Mouse (Mus musculus) testis, postnatal 14 days (tissue): ENCODE measurements at regions not wholly inside any gene's neighbourhood (a gene's known extent, or its start where the extent isn't known, plus 50 kb on each side); places are given as distances from the start of the nearest gene placed in this dataset.

ENCODE experiments used
- DNase-seq: peaks from one replicate; pipeline ENCODE4 v3.0.0; 2021; ENCODE audit warnings: low spot score

GRCm38 (mm10) chr4:56157521-56158065 lies 582.3 kb upstream of the Gm26657 start:
- no peak for DNase-seq

DNA sequence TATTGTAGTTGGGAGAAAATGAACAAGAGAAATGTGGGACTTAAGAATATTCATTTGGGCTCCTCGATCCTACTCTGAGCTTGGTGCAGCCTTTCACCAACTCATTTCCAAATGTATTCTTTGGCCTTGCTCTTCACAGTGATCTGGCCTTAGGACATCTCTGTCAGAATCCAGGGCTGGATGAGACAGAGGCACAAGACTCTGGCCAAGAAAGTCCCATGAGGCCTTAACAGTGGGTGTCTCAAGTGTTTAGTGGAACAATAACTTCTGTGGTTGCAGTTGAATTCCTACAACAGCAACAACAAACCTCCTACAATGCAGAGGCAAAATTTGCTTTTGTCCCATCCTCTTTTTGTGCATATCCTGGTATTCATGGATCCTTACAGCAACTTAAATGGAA lies 589.2 kb upstream of the Gm26657 start:
- DNase-seq: no peak

DNA sequence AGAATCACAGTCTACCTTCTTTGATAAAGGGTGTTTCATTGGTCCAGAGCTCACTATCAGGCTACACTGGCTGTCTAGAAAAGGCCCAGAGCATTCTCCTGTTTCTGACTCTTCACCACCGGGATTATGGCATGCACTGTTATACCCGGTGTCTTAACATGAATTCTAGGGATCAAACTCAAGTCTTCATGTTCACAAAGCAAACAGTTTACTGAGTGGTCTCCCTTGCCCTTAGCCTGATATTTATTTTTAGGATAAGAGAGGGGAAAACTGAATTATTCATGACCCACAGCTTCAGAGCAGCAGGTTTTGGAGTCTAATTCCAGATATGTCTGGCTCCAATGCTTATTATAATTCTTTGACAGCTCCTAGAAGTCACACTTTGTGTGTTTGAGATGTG lies 596.0 kb upstream of the Gm26657 start:
- DNase-seq: no peak

- no peak for DNase-seq
Measured at GRCm38 (mm10) chr4:56136837-56137236, 603.0 kb upstream of the Gm26657 start.

DNA sequence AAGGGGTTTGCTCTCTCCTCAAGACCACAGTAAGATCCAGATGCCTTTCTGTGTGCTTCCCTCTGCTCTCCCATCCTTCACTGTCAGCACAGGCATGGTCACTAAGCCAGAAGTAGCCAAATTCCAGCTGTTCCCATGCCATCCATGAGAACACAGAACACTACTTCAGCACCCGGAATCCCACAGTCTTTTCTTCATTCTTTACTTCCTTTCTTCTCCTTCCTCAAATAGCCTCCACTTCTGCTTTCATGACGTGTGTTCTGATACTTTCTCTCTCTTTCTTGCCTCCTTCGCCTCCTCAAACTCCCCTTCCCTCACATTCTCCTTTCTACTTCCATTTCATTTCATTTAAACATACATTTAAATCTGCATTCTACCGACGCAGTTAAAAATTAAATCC lies 602.1 kb upstream of the Klf4 start:
- DNase-seq: no peak

GRCm38 (mm10) chr4:56127730-56128482 lies 595.6 kb upstream of the Klf4 start:
- DNase-seq: no peak

- no peak for DNase-seq
Measured at GRCm38 (mm10) chr4:56124515-56124914, 592.2 kb upstream of the Klf4 start.

- no peak for DNase-seq
Measured at GRCm38 (mm10) chr4:56122198-56122597, 589.9 kb upstream of the Klf4 start.

DNA sequence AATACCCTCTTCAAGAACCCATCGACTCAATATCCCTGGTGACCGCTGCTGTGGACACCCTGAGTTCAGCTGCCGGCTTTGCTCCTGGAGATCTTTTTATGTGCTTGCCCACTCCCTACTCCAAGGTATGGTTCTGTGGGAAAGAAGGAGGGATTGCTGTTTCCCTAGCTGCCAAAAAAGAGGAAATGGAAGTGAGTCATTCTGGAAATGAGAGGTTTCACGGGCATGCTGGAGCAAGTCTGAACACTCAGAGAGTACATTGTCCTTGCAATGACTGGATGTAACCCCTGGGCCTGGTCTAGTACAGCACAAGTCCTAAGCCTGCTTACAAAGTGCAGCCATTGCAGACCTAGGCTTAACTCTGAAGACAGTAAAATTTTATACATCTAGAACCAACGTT lies 589.4 kb upstream of the Klf4 start:
- no peak for DNase-seq

GRCm38 (mm10) chr4:56120357-56120756 lies 588.1 kb upstream of the Klf4 start:
- no peak for DNase-seq

- DNase-seq: peak; percentile 87
Measured at GRCm38 (mm10) chr4:56113701-56114196, 581.5 kb upstream of the Klf4 start.

DNA sequence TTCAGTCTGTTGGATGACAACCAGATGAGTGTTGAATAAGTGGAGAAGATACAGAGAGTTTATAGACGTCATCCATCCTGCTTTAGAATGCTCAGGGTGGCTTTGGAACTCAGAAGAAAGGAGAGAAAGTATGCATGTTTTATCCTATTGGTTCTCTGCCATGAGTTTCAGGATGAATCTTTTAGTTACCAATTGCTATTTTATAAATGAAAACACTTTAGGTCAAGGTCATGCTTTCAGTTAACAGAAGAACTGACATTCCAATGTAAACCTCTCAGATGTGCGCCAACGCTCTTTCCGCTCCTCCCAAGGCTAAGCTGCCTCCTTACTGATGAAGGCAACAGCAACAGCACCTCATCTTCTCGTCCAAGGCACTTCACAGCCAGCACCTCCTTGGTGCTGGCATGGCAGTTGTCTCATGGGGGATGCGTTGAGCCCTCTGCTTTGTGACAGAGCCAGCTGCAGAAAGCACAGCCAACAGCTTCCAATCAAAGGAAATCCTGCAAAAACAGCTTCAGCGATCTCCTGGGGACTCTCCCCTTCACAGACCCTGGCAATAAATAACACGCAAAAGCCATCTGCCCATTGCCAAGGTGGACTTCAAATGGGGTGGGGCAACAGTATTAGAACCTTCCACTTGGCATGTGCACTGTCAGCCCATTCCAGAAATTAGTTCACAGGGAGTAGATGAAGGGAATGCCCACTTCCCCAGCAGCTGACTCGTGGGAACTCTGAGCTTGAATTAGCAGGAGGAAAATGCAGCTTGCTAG lies 580.9 kb upstream of the Klf4 start:
- peak; percentile 15 for DNase-seq

GRCm38 (mm10) chr4:56106962-56107361 lies 574.7 kb upstream of the Klf4 start:
- no peak for DNase-seq

DNA sequence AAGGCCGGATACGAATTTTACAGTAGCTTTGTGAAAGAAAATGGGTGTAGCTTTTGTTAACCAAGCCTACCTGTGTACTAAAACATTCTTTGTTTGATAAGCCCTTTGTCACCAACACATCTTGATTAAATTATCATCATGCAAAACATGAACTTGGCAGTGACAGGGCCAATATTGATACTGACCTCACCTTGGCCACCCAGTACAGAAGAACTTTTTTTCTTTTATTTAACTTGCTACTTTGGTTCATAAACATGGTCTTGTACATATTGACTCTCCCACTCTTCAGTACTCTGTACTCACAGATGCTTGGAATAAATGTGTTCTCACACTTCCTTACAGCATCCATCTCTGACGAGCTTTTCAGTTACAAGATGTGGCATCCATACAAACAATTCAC lies 570.0 kb upstream of the Klf4 start:
- no peak for DNase-seq

- no peak for DNase-seq
Measured at GRCm38 (mm10) chr4:56090796-56091195, 558.5 kb upstream of the Klf4 start.

- no peak for DNase-seq
Measured at GRCm38 (mm10) chr4:56088701-56089100, 556.4 kb upstream of the Klf4 start.

DNA sequence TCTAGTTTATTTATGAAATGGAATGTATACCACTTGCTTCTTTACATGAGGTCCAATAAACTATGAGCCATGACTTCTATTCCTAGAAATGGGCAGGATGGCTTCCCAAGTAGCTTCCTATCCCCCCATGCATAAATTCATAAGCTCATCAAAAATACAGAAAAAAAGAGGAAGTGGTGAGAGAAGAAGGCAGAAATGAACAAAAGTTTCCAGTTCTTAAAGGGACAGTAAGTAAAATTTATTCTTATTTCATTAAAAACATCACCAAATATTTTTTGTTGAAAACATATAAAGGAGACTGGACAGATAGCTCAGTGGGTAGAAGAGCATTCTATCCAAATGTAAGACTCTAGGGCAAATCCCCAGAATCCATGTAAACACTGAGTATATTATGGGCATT lies 554.0 kb upstream of the Klf4 start:
- no peak for DNase-seq

DNA sequence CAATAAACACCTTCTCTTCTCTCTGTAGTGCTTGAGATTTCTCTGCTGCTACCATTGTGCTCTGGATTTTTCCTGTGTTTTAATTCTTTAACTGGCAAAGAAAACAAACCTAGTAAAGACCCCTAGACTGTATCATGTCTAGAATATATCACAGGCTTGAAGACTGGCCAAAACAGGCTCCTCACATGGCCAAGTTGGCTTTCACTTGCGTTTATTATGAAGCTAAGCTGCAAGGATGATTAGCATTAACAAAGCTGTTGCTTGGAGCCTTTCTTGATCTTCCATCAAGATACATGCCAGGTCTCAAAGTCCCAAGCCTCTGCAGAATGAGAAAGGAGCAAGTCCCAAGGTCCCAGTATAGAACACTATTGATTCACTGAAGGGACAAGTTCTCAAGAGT lies 551.9 kb upstream of the Klf4 start:
- DNase-seq: no peak

- no peak for DNase-seq
Measured at GRCm38 (mm10) chr4:56082411-56082810, 550.1 kb upstream of the Klf4 start.

GRCm38 (mm10) chr4:56080960-56081359 lies 548.7 kb upstream of the Klf4 start:
- DNase-seq: no peak

GRCm38 (mm10) chr4:56070664-56071334 lies 538.5 kb upstream of the Klf4 start:
- no peak for DNase-seq

GRCm38 (mm10) chr4:56068859-56069258 lies 536.6 kb upstream of the Klf4 start:
- no peak for DNase-seq

DNA sequence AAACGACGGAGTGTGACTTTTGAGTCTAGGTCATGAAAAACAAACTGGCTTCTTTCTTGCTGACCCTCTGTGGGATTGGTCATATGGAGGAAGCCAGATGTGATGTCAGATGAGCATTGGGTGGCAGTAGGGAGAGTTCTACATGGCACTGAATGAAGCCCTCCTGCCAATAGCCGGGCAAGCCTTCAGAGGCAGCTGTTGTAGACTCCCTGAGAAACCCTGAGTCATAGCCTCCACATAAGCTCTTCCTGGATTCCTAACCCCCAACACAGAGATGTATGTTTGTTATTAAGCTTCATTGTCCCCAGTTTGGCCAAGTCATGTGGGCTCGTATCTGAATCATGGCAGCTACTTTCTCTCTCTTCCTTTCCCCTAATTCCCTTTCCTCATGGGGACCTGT lies 532.4 kb upstream of the Klf4 start:
- DNase-seq: no peak
